9 mouse cellular contexts compared by ENCODE assay signal in the genomic region with DNA sequence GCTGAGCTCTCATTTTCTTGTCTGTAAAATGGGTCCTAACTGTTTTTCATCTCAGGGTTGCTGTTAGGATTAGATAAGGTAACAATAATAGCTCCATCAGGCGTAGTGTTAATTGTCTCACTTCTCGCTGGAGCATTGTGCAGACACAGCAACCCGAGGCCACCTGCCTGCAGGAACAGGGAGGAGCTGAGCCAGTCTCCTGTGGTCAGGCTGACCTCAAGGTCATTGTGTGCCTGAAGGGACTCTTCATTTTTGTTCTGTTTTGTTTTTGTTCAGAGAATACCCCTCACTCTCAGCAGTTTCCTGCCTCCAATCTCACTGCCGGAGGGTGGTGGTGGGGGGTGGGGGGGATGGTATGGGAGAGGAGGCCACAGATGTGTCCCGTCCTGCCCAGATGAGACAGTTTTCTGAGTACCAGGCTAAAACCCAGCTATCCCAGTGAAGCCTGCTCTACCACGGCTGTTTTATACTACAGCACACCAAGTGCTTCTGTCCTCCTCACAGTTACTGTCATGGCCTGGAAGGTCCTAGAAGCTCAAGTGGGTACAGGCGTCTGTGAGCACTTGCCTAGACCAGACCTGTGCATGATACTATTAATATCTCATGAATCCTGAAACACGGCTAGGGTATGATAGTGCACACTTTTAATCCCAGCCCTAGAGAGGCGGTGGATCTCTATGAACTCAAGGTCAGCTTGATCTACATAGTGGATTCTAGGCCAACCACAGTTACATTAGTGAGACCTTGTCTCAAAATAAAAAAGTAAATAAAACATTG. TPM values are rescaled to one million over a fixed set of nuclear protein-coding genes. Genes with fewer than 3 reads are reported as not detected.
DNase-seq lines count a peak whose midpoint lies in the region; ATAC-seq and TF ChIP-seq lines count a peak whose summit lies in the region.
"Had no signal": no experiment of that assay in that cellular context is flagged by ENCODE, and none has a peak within 500 bp of the region (broad histone marks: within the 10 kb centered on the region; RNA-seq: fewer than 3 reads in every experiment).

No protein-coding gene starts in this region.

- no peak overlapping the region for H3K4me2 ChIP-seq in forebrain, embryonic 12.5 days
- H3K4me2 ChIP-seq in forebrain, embryonic 15.5 days (replicated peaks) = no peak overlapping the region

- H3K4me1 ChIP-seq in forebrain, embryonic 12.5 days = peaks cover 24% of the 10 kb centered on the region
- peaks cover 6% of the 10 kb centered on the region; the same call in 1 of the 2 replicates for H3K4me1 ChIP-seq in forebrain, embryonic 15.5 days
- H3K4me1 ChIP-seq in ES-E14 (ENCODE audit: control insufficient read depth in 2 of 2, insufficient read depth in 2 of 2, low read length in 2 of 2, poor library complexity in 1 of 2) = peaks cover 6 to 27% of the 10 kb centered on the region in 2 experiments; a peak in 3 of 4 replicates

- no peak overlapping the region for H3K9ac ChIP-seq in forebrain, embryonic 12.5 days
- H3K9ac ChIP-seq in forebrain, embryonic 15.5 days (replicated peaks) = no peak overlapping the region
- H3K9ac ChIP-seq in ES-E14 (ENCODE audit: insufficient read depth, low read depth, low read length, poor library complexity, severe bottlenecking) = no peak overlapping the region

- H3K4me3 ChIP-seq in forebrain, embryonic 12.5 days (replicated peaks) = no peak overlapping the region
- H3K4me3 ChIP-seq in forebrain, embryonic 15.5 days = no peak overlapping the region
- no peak overlapping the region for H3K4me3 ChIP-seq in ES-E14 (ENCODE audit: insufficient read depth in 1 of 2, low read depth in 1 of 2, low read length in 2 of 2, poor library complexity in 1 of 2, severe bottlenecking in 1 of 2)

- no peaks in the 10 kb centered on the region for H3K9me3 ChIP-seq in forebrain, embryonic 12.5 days
- no peaks in the 10 kb centered on the region for H3K9me3 ChIP-seq in forebrain, embryonic 15.5 days
- no peaks in the 10 kb centered on the region for H3K9me3 ChIP-seq in ES-E14 (ENCODE audit: control insufficient read depth, insufficient read depth, low read depth, low read length)

- no peak overlapping the region for H3K27ac ChIP-seq in forebrain, embryonic 12.5 days
- no peak overlapping the region for H3K27ac ChIP-seq in forebrain, embryonic 15.5 days (replicated peaks)
- peak overlapping the region; percentile 74; the same call in 1 of the 2 replicates for H3K27ac ChIP-seq in ES-E14 (ENCODE audit: insufficient read depth, low read depth, low read length, poor library complexity, severe bottlenecking)

- WGBS in forebrain, embryonic 12.5 days = 26% methylated on average over 9 of the region's 9 CpGs
- 26% methylated on average over 9 of the region's 9 CpGs for WGBS in forebrain, embryonic 15.5 days

- in situ Hi-C loops in ES-E14 (cut with MboI; ENCODE audit: low sequenced_read_pairs in 2 of 2, unreplicated experiment in 2 of 2) = no loop called here

- H3K27me3 ChIP-seq in forebrain, embryonic 12.5 days = no peaks in the 10 kb centered on the region
- H3K27me3 ChIP-seq in forebrain, embryonic 15.5 days = no peaks in the 10 kb centered on the region

- 0 out of 2 replicates have a peak, but pooled peaks have one; percentile 19 for ATAC-seq in forebrain, embryonic 12.5 days (ENCODE audit: low FRiP score)
- ATAC-seq in forebrain, embryonic 15.5 days (replicated peaks) = no peak
- ATAC-seq in megakaryocyte progenitor cell, adult 5-6 weeks (replicated peaks; ENCODE audit: poor library complexity) = peak; percentile 49; the same call in 1 of the 2 replicates
- no peak for ATAC-seq in erythroblast, adult 5-6 weeks (replicated peaks; ENCODE audit: low FRiP score, poor library complexity, severe bottlenecking)

- no peaks in the 10 kb centered on the region for H3K36me3 ChIP-seq in forebrain, embryonic 12.5 days (replicated peaks)
- H3K36me3 ChIP-seq in forebrain, embryonic 15.5 days = no peaks in the 10 kb centered on the region
- H3K36me3 ChIP-seq in ES-E14 (ENCODE audit: control insufficient read depth, insufficient read depth, low read length, poor library complexity, severe bottlenecking) = no peaks in the 10 kb centered on the region

- no peak for DNase-seq in ES-E14 (ENCODE audit: low read depth, low spot score)
- DNase-seq in heart, adult 18-20 months = peak; percentile 65 to 77
- no peak for DNase-seq in right cerebral cortex, postnatal 4 days
- no peak for DNase-seq in kidney, adult 8-10 months

TF ChIP-seq in ES-E14, 5 proteins besides CTCF, POLR2A, EP300 and RAD21:
- no peak for TF ChIP-seq ZC3H11A (IDR thresholded peaks at IDR 0.05; ENCODE audit: borderline replicate concordance, low read depth, low read length)
- TF ChIP-seq MAFK (IDR thresholded peaks at IDR 0.05; ENCODE audit: insufficient read depth, low read depth, low read length) = peak; percentile 31; the same call in 1 of the 2 replicates
- TF ChIP-seq CHD2 (IDR thresholded peaks at IDR 0.05; ENCODE audit: low read depth, low read length) = no peak
- TF ChIP-seq ZNF384 (IDR thresholded peaks at IDR 0.05; ENCODE audit: low read depth, low read length) = no peak
- TF ChIP-seq HCFC1 (IDR thresholded peaks at IDR 0.05; ENCODE audit: borderline replicate concordance, insufficient read depth, low read length) = no peak

RNA-seq across cellular contexts. Expression of a gene that starts 23.9 kb away (rescaled TPM):
- not detected in 2 replicates for polyA plus RNA-seq in forebrain, embryonic 12.5 days (2016; fragmentation: Nextera tagmentation; extraction: Ambion mirVana)
- not detected in 2 replicates for polyA plus RNA-seq in forebrain, embryonic 15.5 days (2015; fragmentation: Nextera tagmentation; extraction: Ambion mirVana)
- total RNA-seq in ES-E14 (2012; rRNA removed) = not detected in 2 replicates
- total RNA-seq in heart, adult 18-20 months (2021) = not detected
- total RNA-seq in megakaryocyte progenitor cell, adult 5-6 weeks (2015) = not detected in 2 replicates
- not detected in 2 replicates for total RNA-seq in megakaryocyte progenitor cell, adult 5-6 weeks (2017)
- not detected in 2 replicates for total RNA-seq in erythroblast, adult 5-6 weeks (2015; ENCODE audit: low replicate concordance)
- total RNA-seq in erythroblast, adult 5-6 weeks (2017; ENCODE audit: low replicate concordance) = not detected in 2 replicates
- polyA plus RNA-seq: lung, embryonic 16.5 days had no signal

RNA-seq across cellular contexts. Expression of a gene that starts 42.4 kb away (rescaled TPM):
- polyA plus RNA-seq in forebrain, embryonic 12.5 days (2016; fragmentation: Nextera tagmentation; extraction: Ambion mirVana) = 128 and 132 TPM in 2 replicates
- polyA plus RNA-seq in forebrain, embryonic 15.5 days (2015; fragmentation: Nextera tagmentation; extraction: Ambion mirVana) = 96.1 and 97.7 TPM in 2 replicates
- total RNA-seq in ES-E14 (2012; rRNA removed) = 64.3 and 85.6 TPM in 2 replicates
- total RNA-seq in heart, adult 18-20 months (2021) = 10 to 100 TPM; 25.9 to 28.0 TPM
- total RNA-seq in megakaryocyte progenitor cell, adult 5-6 weeks (2015) = 42.0 and 45.9 TPM in 2 replicates
- total RNA-seq in megakaryocyte progenitor cell, adult 5-6 weeks (2017) = 49.9 and 60.3 TPM in 2 replicates
- total RNA-seq in erythroblast, adult 5-6 weeks (2015; ENCODE audit: low replicate concordance) = 8.6 and 10.0 TPM in 2 replicates
- 8.9 and 13.5 TPM in 2 replicates for total RNA-seq in erythroblast, adult 5-6 weeks (2017; ENCODE audit: low replicate concordance)

RNA-seq across cellular contexts. Expression of a gene that starts 53.9 kb away (rescaled TPM):
- 4.2 and 4.8 TPM in 2 replicates for polyA plus RNA-seq in forebrain, embryonic 12.5 days (2016; fragmentation: Nextera tagmentation; extraction: Ambion mirVana)
- 0.41 and 0.64 TPM in 2 replicates for polyA plus RNA-seq in forebrain, embryonic 15.5 days (2015; fragmentation: Nextera tagmentation; extraction: Ambion mirVana)
- 2.7 and 3.7 TPM in 2 replicates for total RNA-seq in ES-E14 (2012; rRNA removed)
- total RNA-seq in heart, adult 18-20 months (2021) = 10 to 100 TPM; 35.6 to 51.5 TPM
- total RNA-seq in megakaryocyte progenitor cell, adult 5-6 weeks (2015) = 3.2 and 4.6 TPM in 2 replicates
- total RNA-seq in megakaryocyte progenitor cell, adult 5-6 weeks (2017) = 5.6 and 7.5 TPM in 2 replicates
- total RNA-seq in erythroblast, adult 5-6 weeks (2015; ENCODE audit: low replicate concordance) = 1.7 and 2.5 TPM in 2 replicates
- 5.4 and 7.0 TPM in 2 replicates for total RNA-seq in erythroblast, adult 5-6 weeks (2017; ENCODE audit: low replicate concordance)

Comparison
In these comparisons a context has a peak if more than half of its experiments do, and no peak if none do; other contexts are left out.
1. ATAC-seq: peak in forebrain, embryonic 12.5 days (single experiment) and megakaryocyte progenitor cell, adult 5-6 weeks (single experiment); none in forebrain, embryonic 15.5 days (single experiment) and erythroblast, adult 5-6 weeks (single experiment).
2. DNase-seq: peak in heart, adult 18-20 months (2 of 2); none in ES-E14 (single experiment), right cerebral cortex, postnatal 4 days (single experiment) and kidney, adult 8-10 months (0 of 2).